Mouse (Mus musculus) embryonic facial prominence, embryonic 11.5 days (tissue): ENCODE data around the gene Hand2. TPM values are rescaled to one million over a fixed set of nuclear protein-coding genes. Genes with fewer than 3 reads are reported as not detected.

Experiments
- ATAC-seq: fragments of 200-750 bp; cut with Nextera tagmentation; replicated peaks from 2 replicates; pipeline ENCODE4 v1.8.0; 2017; ENCODE audit warnings: low read depth; ENCODE audit not compliant: insufficient number of reproducible peaks, low FRiP score, low TSS enrichment
- DNase-seq: peaks from one replicate; pipeline ENCODE4 v3.0.0-alpha.2; 2015; ENCODE audit warnings: low spot score
- H3K27ac ChIP-seq: fragments of 300-500 bp; sonication (generic); replicated peaks from 2 replicates; pipeline ENCODE4 v1.5.1; 2014; ENCODE audit warnings: mild to moderate bottlenecking, low read depth, low read length, control low read depth
- H3K27me3 ChIP-seq: fragments of 300-500 bp; sonication (generic); 2 replicates; pipeline ENCODE4 v1.6.1; 2014; ENCODE audit warnings: mild to moderate bottlenecking, low read length, moderate library complexity, mixed read lengths; ENCODE audit not compliant: control insufficient read depth, insufficient read depth
- H3K36me3 ChIP-seq: fragments of 300-500 bp; sonication (generic); replicated peaks from 2 replicates; pipeline ENCODE4 v1.6.1; 2014; ENCODE audit warnings: low read depth, mild to moderate bottlenecking, low read length, moderate library complexity, mixed read lengths; ENCODE audit not compliant: control insufficient read depth, insufficient read depth
- H3K4me1 ChIP-seq: fragments of 300-500 bp; sonication (generic); 2 replicates; pipeline ENCODE4 v1.6.1; 2014; ENCODE audit warnings: low read length, mixed read lengths; ENCODE audit not compliant: control insufficient read depth, insufficient read depth
- H3K4me2 ChIP-seq: fragments of 300-500 bp; sonication (generic); 2 replicates; pipeline ENCODE4 v1.6.1; 2014; ENCODE audit warnings: low read depth, mild to moderate bottlenecking, control low read depth, low read length, moderate library complexity
- H3K4me3 ChIP-seq: fragments of 300-500 bp; sonication (generic); 2 replicates; pipeline ENCODE4 v1.5.1; 2014; ENCODE audit warnings: low read depth, low read length, control low read depth
- H3K9ac ChIP-seq: fragments of 300-500 bp; sonication (generic); replicated peaks from 2 replicates; pipeline ENCODE4 v1.6.1; 2014; ENCODE audit warnings: mild to moderate bottlenecking, control low read depth, low read length
- H3K9me3 ChIP-seq: fragments of 300-500 bp; sonication (generic); replicated peaks from 2 replicates; pipeline ENCODE4 v1.6.1; 2016; ENCODE audit warnings: mild to moderate bottlenecking, low read length, inconsistent platforms, mixed read lengths; ENCODE audit not compliant: control insufficient read depth
- WGBS: fragments of 180-500 bp; shearing (Covaris S2); extraction: QIAGEN DNeasy Blood & Tissue Kit; methylation state at CpG from one replicate; pipeline ENCODE4 v1.1.7; 2014; 5-methylcytosine and 5-hydroxymethylcytosine counted together
- polyA plus RNA-seq: library from polyadenylated mRNA; unstranded; fragments of >200 nt; fragmentation: Nextera tagmentation; extraction: Ambion mirVana; gene quantifications from 2 replicates; pipeline ENCODE4 v1.2.1, GENCODE M21; 2014

The Hand2 gene
- polyA plus RNA-seq, 1 experiment from 2014 or later, result 8.7 TPM

DNA sequence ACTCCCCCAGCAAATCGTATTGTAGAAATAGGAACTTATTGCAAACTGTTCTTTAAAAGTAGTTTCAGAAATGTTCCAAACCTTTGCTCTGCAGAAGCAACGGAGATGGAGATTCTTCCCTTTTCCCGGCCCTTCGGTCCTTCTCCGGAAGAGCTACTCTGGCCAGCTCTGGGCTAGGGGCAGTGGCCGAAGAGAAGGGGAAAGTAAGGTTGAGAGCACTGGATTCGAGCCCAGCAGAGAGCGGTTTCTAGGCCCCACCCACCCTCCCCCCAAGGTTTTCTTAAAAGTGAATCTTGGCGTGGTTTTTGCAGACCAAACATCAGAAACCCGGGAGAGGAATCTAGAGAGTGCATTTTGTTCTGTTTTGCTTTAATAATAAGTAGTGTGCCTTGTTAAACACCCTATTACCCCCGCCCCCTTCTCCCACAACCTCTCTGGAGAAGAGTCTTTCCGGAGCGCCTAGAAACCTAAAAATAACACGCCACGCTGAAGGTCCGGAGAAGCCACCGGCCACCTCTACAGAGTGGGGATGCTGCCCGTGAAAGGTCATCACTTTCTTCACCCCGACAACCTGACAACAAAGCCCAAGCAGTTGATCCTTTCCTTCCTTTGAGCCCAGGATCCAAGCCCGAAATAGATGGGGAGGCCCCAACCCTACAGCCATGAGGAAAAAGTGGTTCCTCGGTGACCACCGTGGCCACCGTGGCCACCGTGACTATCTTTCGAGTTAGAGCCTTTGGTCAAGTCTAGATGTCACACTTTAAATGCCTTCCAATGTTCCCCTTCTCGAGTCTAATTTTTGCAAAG lies 12.1 kb downstream of the Hand2 start:
- peak overlapping the region; percentile 17 for H3K4me3 ChIP-seq
- peaks cover 58% of the 10 kb centered on the region for H3K27me3 ChIP-seq
- no peak overlapping the region; the same call in 1 of the 2 replicates for H3K4me2 ChIP-seq
- H3K36me3 ChIP-seq, result no peaks in the 10 kb centered on the region
- peak overlapping the region; percentile 57 for H3K27ac ChIP-seq
- H3K9me3 ChIP-seq, result no peaks in the 10 kb centered on the region
- WGBS, result under 1% methylated on average over 26 of the region's 26 CpGs
- H3K9ac ChIP-seq, result peak overlapping the region; percentile 39
- ATAC-seq (no peak), DNase-seq (no peak)
- peaks cover 3% of the 10 kb centered on the region; the same call in 1 of the 2 replicates for H3K4me1 ChIP-seq

GRCm38 (mm10) chr8:57333483-57333770 lies 12.6 kb downstream of the Hand2 start:
- H3K9me3 ChIP-seq, result no peaks in the 10 kb centered on the region
- WGBS, result under 1% methylated on average over 9 of the region's 9 CpGs
- no peaks in the 10 kb centered on the region for H3K36me3 ChIP-seq
- ATAC-seq, result no peak
- peak overlapping the region; percentile 30 for H3K9ac ChIP-seq
- peaks cover 3% of the 10 kb centered on the region; the same call in 1 of the 2 replicates for H3K4me1 ChIP-seq
- H3K4me2 ChIP-seq, result peak overlapping the region; percentile 29; the same call in 1 of the 2 replicates
- peak overlapping the region; percentile 57 for H3K27ac ChIP-seq
- H3K27me3 ChIP-seq, result peaks cover 55% of the 10 kb centered on the region
- peak overlapping the region; percentile 22; the same call in 1 of the 2 replicates for H3K4me3 ChIP-seq
- no peak for DNase-seq

- peaks cover 3% of the 10 kb centered on the region; the same call in 1 of the 2 replicates for H3K4me1 ChIP-seq
- WGBS, result under 1% methylated on average over 41 of the region's 41 CpGs
- H3K27me3 ChIP-seq, result peaks cover 53% of the 10 kb centered on the region
- H3K36me3 ChIP-seq, result no peaks in the 10 kb centered on the region
- H3K4me2 ChIP-seq, result peak overlapping the region; percentile 29
- peak overlapping the region; percentile 57 for H3K27ac ChIP-seq
- DNase-seq (no peak), ATAC-seq (0 out of 2 replicates have a peak, but pooled peaks have one; percentile 26)
- H3K9ac ChIP-seq, result peak overlapping the region; percentile 52
- H3K4me3 ChIP-seq, result peak overlapping the region; percentile 22
- no peaks in the 10 kb centered on the region for H3K9me3 ChIP-seq
These were observed 13.2 kb downstream of the Hand2 start for GRCm38 (mm10) chr8:57333795-57334551.

DNA sequence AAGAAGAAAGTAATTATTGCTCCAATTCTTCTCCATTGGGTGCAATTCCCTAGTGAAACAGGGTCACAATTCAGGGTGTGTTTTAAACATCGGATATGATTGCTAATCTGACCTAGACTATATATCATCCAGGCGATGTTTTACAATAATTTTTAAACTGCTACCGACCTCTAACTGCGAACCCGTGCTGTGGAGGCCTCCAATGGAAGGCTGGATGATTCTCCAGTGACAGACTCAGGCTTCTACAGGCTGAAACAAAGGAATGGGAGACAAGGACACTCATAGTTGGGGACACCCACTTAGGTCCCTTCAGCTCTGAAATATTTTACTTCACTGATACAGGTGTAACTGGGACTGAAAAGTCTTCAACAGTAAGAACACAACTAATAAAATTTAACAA lies 13.9 kb downstream of the Hand2 start:
- no peaks in the 10 kb centered on the region for H3K9me3 ChIP-seq
- ATAC-seq (no peak), DNase-seq (no peak)
- no peak overlapping the region for H3K4me3 ChIP-seq
- H3K9ac ChIP-seq, result no peak overlapping the region
- H3K27ac ChIP-seq, result no peak overlapping the region
- H3K27me3 ChIP-seq, result peaks cover 53% of the 10 kb centered on the region
- WGBS, result 1% methylated on average over 5 of the region's 5 CpGs
- no peaks in the 10 kb centered on the region for H3K36me3 ChIP-seq
- H3K4me1 ChIP-seq, result peaks cover 3% of the 10 kb centered on the region; the same call in 1 of the 2 replicates
- no peak overlapping the region for H3K4me2 ChIP-seq

DNA sequence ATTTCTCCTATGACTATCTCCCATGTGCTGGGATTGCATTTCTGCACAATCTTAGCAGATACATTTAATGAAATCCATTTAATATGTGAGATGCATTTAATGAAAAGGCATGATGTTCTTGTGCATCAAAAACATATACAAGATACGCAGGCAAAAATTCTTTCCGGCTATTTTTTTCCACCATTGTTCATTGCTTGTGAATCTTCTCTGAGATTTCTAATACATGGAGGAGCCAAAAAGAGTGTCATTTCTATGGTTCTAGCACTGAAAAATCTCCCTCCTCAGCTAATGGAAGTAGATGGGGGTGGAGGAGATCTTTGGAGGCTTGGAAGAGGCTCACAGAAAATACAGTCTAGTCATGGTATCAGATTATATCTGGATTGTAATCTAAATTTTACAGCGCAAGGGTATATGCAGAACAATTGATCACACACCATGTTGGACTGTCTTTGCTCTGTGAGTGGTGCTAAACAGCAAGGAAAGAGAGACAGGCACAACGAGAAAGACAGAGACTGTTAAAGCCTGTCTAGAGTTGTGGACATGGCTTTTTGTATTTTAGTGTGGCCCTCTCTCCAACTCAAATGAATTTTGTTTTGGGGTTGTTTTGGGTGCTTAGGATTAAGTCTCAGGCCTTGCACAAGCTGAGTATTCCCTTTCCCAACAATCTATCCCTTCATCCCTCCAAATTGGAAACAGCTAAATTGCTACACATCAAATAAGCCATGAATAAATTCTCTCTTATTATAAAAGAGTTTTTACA lies 16.7 kb downstream of the Hand2 start:
- ATAC-seq (no peak), DNase-seq (no peak)
- no peak overlapping the region for H3K27ac ChIP-seq
- H3K4me3 ChIP-seq, result no peak overlapping the region
- no peaks in the 10 kb centered on the region for H3K9me3 ChIP-seq
- no peak overlapping the region for H3K4me2 ChIP-seq
- H3K36me3 ChIP-seq, result no peaks in the 10 kb centered on the region
- H3K4me1 ChIP-seq, result peaks cover 6% of the 10 kb centered on the region; the same call in 1 of the 2 replicates
- 42% methylated on average over 4 of the region's 4 CpGs for WGBS
- H3K27me3 ChIP-seq, result peaks cover 55% of the 10 kb centered on the region
- H3K9ac ChIP-seq, result no peak overlapping the region

DNA sequence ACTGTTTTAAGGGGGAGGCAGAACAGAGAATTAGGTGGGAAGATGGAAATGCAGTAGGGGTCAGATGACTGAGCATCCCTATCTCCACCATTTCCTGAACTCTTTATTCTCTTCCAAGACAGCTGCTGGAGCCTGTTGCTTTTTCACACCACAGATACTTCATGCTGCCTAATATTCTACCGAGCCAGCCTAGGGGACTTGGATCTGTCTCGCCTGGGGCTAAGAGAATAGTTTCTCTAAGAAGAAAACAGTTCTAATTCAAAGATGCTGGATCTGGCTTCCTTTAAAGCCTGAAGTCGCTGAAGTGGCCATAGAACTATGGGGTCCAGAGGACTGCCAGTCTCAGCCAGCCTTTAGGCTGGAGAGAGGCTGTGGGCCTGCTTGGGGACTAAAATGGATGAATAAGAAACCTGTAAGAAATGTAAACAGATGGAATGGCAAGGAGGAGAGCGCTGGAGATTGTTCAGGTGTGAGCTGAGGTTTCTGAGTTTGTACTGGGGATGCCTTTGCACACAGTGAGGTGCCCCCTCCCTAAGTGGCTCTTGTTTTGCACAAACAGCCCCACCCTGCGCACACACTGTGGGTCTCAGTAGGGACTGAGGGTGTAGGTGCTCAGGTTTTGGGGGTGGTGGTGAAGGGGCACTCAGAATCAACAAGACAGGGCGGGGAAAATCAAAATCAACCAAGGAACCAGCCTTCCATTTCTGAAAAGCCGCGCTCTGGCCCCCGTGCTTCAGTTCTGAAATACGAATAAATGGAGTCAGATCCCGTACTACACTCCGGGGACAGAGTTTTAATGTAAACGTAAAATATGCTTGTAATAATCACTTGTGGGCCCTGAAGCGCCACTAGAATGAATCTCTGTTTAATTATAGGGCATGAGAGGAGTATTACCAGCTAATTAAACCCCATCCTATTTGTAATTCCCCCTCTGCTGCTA lies 19.2 kb downstream of the Hand2 start:
- Histone ChIP-seq H3K36me3 (no peaks in the 10 kb centered on the region), H3K9ac (no peak overlapping the region), H3K4me2 (no peak overlapping the region), H3K4me1 (peaks cover 3% of the 10 kb centered on the region; the same call in 1 of the 2 replicates), H3K9me3 (no peaks in the 10 kb centered on the region), H3K27ac (no peak overlapping the region), H3K27me3 (peaks cover 68% of the 10 kb centered on the region), H3K4me3 (no peak overlapping the region; the same call in 1 of the 2 replicates)
- WGBS, result 3% methylated on average over 14 of the region's 14 CpGs
- no peak for ATAC-seq
- DNase-seq, result peak; percentile 19
